Mouse (Mus musculus) small intestine, adult 2 months (tissue): ENCODE results near the gene Dpy19l1. TPM values are rescaled to one million over a fixed set of nuclear protein-coding genes. Genes with fewer than 3 reads are reported as not detected.

Experiments
- H3K27ac ChIP-seq: fragments of 200-500 bp; 2 replicates; pipeline ENCODE4 v1.5.1; 2012; ENCODE audit warnings: low read depth, low read length, control low read depth, inconsistent platforms; ENCODE audit not compliant: insufficient read depth
- H3K27me3 ChIP-seq: fragments of 200-500 bp; 2 replicates; pipeline ENCODE4 v1.6.1; 2012; ENCODE audit warnings: mild to moderate bottlenecking, moderate library complexity, low read length, inconsistent platforms; ENCODE audit not compliant: control insufficient read depth, insufficient read depth
- H3K36me3 ChIP-seq: fragments of 200-500 bp; 2 replicates; pipeline ENCODE4 v1.6.1; 2012; ENCODE audit warnings: mild to moderate bottlenecking, low read length, control low read depth, inconsistent platforms; ENCODE audit not compliant: control insufficient read depth, insufficient read depth
- H3K4me1 ChIP-seq: fragments of 200-500 bp; 2 replicates; pipeline ENCODE4 v1.6.1; 2012; ENCODE audit warnings: low read length, inconsistent platforms, mixed read lengths; ENCODE audit not compliant: control insufficient read depth, insufficient read depth, insufficient read length
- H3K4me3 ChIP-seq: fragments of 200-500 bp; 2 replicates; pipeline ENCODE4 v1.5.1; 2012; ENCODE audit warnings: low read depth, mild to moderate bottlenecking, control low read depth, inconsistent platforms, low read length, moderate library complexity
- CTCF ChIP-seq: fragments of 200-500 bp; IDR thresholded peaks from 2 replicates; pipeline ENCODE4 v1.5.1; 2012; ENCODE audit warnings: low read depth, mild to moderate bottlenecking, control low read depth, inconsistent platforms, low read length, moderate library complexity, mixed read lengths; ENCODE audit not compliant: insufficient replicate concordance, insufficient read length; ENCODE audit errors: extremely low read depth
- POLR2A ChIP-seq: fragments of 200-500 bp; IDR thresholded peaks from 2 replicates; pipeline ENCODE4 v1.6.1; 2012; ENCODE audit warnings: low read depth, mild to moderate bottlenecking, control low read depth, inconsistent platforms, low read length, moderate library complexity
- WGBS: fragments of 180-500 bp; shearing (Covaris S2); methylation state at CpG from one replicate; pipeline ENCODE4 v1.1.7; 2018; 5-methylcytosine and 5-hydroxymethylcytosine counted together
- polyA plus RNA-seq: library from polyadenylated mRNA; depleted of rRNA; stranded (reverse); fragments of >200 nt; gene quantifications from 2 replicates; pipeline ENCODE4 v1.2.3, GENCODE M21; 2012; rRNA removed

Dpy19l1 gene
- polyA plus RNA-seq, 1 experiment = 1.5 TPM

DNA sequence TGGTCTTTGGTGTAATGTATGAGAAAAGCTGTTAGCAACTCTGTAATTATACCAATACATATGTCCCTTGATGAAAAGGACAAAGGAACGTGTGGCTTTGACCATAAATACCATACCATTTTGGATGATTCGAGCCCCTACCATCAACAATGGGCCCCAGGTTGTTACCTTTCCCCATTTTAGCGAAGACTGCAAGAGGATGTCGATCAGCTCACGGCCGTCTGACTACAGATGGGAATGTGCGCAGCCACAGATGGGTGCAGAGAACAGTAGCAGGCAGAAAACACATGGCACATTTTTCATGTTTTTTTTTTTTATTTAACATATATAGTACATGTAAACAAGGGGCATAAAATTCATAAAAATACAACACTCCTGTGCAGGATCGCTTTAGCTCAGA is 91.5 kb downstream of the Dpy19l1 start:
- peaks cover 3% of the 10 kb centered on the region for H3K36me3 ChIP-seq
- TF ChIP-seq CTCF (no peak), POLR2A (no peak)

DNA sequence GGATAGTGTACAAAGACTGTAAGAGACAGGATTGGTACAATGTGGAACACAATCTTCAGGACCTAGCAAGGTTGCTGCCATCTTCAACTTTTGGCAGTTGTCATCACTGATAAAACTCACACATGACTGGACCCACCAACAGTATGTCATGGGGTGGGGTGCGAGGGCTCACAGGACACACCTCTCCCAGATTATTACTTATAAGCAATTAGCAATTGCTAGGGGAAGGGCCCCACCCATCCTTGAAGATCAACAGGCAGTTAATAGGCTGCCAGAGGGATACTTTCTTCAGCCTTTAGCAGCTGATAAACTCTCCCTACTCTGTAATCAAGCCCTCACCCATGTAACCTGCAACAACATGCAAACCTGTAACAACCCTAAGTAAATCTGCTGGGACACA is 92.5 kb downstream of the Dpy19l1 start:
- no peak overlapping the region for H3K27ac ChIP-seq
- no peak overlapping the region for H3K4me3 ChIP-seq
- whole genome bisulfite sequencing = 60% methylated on average over 1 of the region's 1 CpGs
- no peaks in the 10 kb centered on the region for H3K4me1 ChIP-seq
- TF ChIP-seq POLR2A = no peak
- TF ChIP-seq CTCF = no peak
- H3K36me3 ChIP-seq = peaks cover 3% of the 10 kb centered on the region
- no peaks in the 10 kb centered on the region for H3K27me3 ChIP-seq

More for the DNA sequence above, 91.5 kb downstream of the Dpy19l1 start:
- no peak overlapping the region for H3K4me3 ChIP-seq
- H3K4me1 ChIP-seq = no peaks in the 10 kb centered on the region
- WGBS = 97% methylated on average over 8 of the region's 8 CpGs
- H3K27ac ChIP-seq = no peak overlapping the region
- no peaks in the 10 kb centered on the region for H3K27me3 ChIP-seq

DNA sequence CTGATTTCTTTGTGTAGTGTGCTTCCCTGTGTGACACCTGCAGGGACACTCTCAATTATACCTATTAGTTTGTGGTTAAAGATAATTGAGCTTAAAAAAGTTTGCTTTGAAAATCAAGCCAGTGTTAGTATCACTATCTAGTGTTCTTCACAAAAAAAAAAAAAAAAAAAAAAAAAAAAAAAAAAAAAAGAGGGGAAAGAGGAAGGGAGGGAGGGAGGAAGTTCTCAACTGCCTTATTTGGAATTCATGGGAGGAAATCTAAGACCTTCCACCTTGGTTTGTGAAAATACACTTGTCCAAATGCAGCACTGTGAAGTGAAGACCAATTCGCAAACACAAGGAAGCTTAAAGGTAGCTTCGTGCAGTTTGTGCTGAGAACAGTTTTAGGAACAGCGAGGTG is 94.9 kb downstream of the Dpy19l1 start:
- 75% methylated on average over 3 of the region's 3 CpGs for WGBS
- Histone ChIP-seq H3K27me3 (no peaks in the 10 kb centered on the region), H3K27ac (no peak overlapping the region), H3K4me3 (no peak overlapping the region), H3K36me3 (peaks cover 3% of the 10 kb centered on the region), H3K4me1 (no peaks in the 10 kb centered on the region)
- no peak for TF ChIP-seq CTCF
- TF ChIP-seq POLR2A = no peak

DNA sequence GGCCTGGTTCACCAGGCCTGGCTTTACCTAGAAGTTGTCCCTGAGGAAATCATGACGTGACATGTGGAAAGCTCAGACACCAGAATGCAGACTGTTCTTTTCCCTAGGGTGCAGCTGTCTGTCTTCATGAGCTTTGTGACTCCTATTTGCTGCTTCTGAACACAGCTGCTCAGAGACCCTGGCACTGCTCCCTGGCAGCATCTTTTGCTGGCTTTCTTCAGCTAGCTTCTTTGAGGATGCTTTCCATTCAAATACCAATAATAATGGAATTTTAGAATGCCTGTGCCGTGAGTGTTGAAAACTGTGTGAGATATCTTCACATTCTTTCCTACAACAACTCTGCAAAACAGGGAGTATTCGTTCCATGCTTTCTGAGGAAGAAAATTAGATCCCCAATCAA is 108.8 kb downstream of the Dpy19l1 start:
- WGBS = 77% methylated on average over 3 of the region's 3 CpGs
- Histone ChIP-seq H3K27ac (no peak overlapping the region), H3K27me3 (no peaks in the 10 kb centered on the region), H3K4me3 (no peak overlapping the region), H3K4me1 (no peaks in the 10 kb centered on the region), H3K36me3 (no peaks in the 10 kb centered on the region)
- TF ChIP-seq CTCF (no peak), POLR2A (no peak)

DNA sequence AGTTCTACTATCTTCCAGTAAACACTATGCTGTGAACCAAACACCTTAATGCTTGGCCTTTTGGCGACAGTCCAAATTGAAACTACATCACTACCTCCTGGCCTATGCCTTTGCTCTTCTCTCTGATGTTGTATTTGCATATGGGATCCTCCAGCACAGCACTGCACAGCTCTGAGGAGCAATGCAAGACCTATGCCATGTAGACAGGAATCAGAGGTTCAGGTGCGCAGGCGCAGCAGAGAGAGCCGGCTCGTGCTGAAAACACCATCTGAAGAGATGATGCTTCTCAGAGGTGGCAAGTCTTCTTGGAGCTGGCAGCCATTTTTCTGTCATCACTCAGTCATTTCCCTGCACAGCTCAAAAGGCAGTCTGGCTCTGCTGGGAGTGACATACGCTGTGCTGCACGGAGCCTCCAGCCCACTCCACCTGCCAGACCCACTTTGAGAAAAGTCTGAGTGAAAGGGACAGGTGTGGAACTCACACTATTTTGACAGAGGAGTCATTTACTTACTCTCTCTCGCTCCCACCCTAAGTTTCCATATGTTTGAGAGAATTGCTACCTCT is 112.1 kb downstream of the Dpy19l1 start:
- H3K36me3 ChIP-seq = no peaks in the 10 kb centered on the region
- H3K4me1 ChIP-seq = no peaks in the 10 kb centered on the region
- 85% methylated on average over 8 of the region's 8 CpGs for WGBS
- no peak overlapping the region for H3K4me3 ChIP-seq
- no peak overlapping the region for H3K27ac ChIP-seq
- TF ChIP-seq CTCF (no peak), POLR2A (no peak)
- H3K27me3 ChIP-seq = no peaks in the 10 kb centered on the region

DNA sequence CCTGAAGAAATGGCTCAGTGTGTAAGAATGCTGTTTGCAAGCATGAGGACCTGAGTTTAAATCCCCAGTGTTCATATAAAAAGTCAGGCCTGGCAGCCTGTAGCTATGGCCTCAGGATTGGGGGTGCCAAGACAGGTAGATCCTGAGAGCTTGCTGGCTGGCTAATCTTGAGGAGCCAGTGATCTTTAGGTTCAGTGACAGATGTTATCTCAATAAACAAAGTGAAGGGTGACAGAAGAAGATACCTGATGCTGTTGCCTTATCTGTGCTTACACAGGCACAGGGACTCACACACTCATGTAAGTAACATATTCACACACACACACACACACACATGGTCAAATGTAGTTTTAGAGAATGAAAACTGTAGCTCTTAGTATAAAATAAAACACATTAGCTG is 115.7 kb downstream of the Dpy19l1 start:
- H3K36me3 ChIP-seq = no peaks in the 10 kb centered on the region
- no peak overlapping the region for H3K27ac ChIP-seq
- TF ChIP-seq CTCF (no peak), POLR2A (no peak)
- no peak overlapping the region for H3K4me3 ChIP-seq
- no peaks in the 10 kb centered on the region for H3K4me1 ChIP-seq
- no peaks in the 10 kb centered on the region for H3K27me3 ChIP-seq

DNA sequence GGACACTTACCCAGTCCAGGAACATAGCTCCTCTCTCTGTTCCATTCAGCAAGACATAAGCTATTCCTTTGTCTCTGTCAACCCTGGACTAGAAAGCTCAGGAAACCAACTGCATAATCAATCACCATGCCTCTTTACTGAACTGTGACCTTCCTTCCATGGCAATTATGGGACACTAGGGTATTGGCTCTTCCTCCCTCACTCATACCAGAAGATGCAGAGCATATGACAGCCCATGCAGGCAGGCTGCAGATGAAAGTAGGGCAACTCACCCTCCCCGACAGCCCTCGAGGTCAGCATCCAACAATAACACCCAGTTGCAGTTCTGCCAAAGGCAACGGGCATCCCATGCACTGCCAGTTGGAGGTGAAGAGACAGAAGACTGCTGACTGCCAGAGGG is 123.6 kb downstream of the Dpy19l1 start:
- TF ChIP-seq POLR2A = no peak
- no peak for TF ChIP-seq CTCF
- Histone ChIP-seq H3K4me3 (no peak overlapping the region), H3K4me1 (no peaks in the 10 kb centered on the region), H3K27ac (no peak overlapping the region), H3K36me3 (no peaks in the 10 kb centered on the region), H3K27me3 (no peaks in the 10 kb centered on the region)
- WGBS = 73% methylated on average over 3 of the region's 3 CpGs

DNA sequence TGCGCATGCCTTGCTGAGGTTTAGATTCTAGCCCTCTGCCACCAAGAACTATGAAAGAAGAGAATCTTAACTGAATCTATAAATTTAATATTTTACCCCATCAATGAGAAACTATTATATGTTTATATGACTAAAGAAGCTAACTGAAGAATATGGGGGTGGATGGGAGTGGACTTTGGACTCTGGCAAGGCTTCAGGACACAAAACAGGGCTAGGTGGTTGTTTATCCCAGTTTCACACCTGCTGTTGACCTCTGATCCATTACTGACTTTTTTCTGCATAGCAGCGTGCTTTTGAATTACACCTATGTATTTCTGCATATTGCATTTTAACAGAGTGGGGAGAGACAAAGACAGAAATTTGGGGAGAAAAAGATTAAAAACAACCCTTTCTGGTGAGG is 124.1 kb downstream of the Dpy19l1 start:
- H3K27me3 ChIP-seq = no peaks in the 10 kb centered on the region
- no peak for TF ChIP-seq POLR2A
- TF ChIP-seq CTCF = no peak
- 64% methylated on average over 2 of the region's 2 CpGs for WGBS
- H3K27ac ChIP-seq = no peak overlapping the region
- H3K4me3 ChIP-seq = no peak overlapping the region
- no peaks in the 10 kb centered on the region for H3K36me3 ChIP-seq
- H3K4me1 ChIP-seq = no peaks in the 10 kb centered on the region

Other genes starting within 250 kb of the Dpy19l1 start
- not detected in 2 replicates for gene Cypt4, start 122.1 kb upstream of the Dpy19l1 start, polyA plus RNA-seq
- not detected in 2 replicates for gene Dpy19l2, start 193.2 kb upstream of the Dpy19l1 start, polyA plus RNA-seq